Mouse (Mus musculus): ENCODE results near the gene Ptpro.
"Not testable (repeated sequence)": the region's sequence is repeated elsewhere in the genome, so short reads cannot be mapped to it uniquely, and the experiment has no call there.

Gene Ptpro

GRCm38 (mm10) chr6:137470901-137471598 lies 218.9 kb downstream of the Ptpro start:
- Histone ChIP-seq H3K27me3 (ENCODE audit: insufficient read depth, low read length) (no peaks in the 10 kb centered on the region), H3K4me3 (replicated peaks; ENCODE audit: low read length) (no peak overlapping the region), H3K9me3 (ENCODE audit: low read length) (peaks cover 3% of the 10 kb centered on the region; the same call in 1 of the 2 replicates), H3K36me3 (ENCODE audit: insufficient read depth, low read length) (no peaks in the 10 kb centered on the region), H3K4me1 (replicated peaks; ENCODE audit: low read depth, low read length) (peaks cover 3% of the 10 kb centered on the region; the same call in 1 of the 2 replicates)
- no peak for TF ChIP-seq CTCF (conservative IDR thresholded peaks at IDR 0.05; ENCODE audit: low read length)
- TF ChIP-seq POU5F1 (IDR thresholded peaks at IDR 0.05; ENCODE audit: borderline replicate concordance, low read length): no peak
- no peak for TF ChIP-seq NANOG (IDR thresholded peaks at IDR 0.05; ENCODE audit: borderline replicate concordance, low read length)

GRCm38 (mm10) chr6:137472129-137472528 lies 220.0 kb downstream of the Ptpro start:
- Histone ChIP-seq H3K4me1 (replicated peaks; ENCODE audit: low read depth, low read length) (peaks cover 3% of the 10 kb centered on the region; the same call in 1 of the 2 replicates), H3K36me3 (ENCODE audit: insufficient read depth, low read length) (peaks cover 6% of the 10 kb centered on the region), H3K27me3 (ENCODE audit: insufficient read depth, low read length) (no peaks in the 10 kb centered on the region), H3K9me3 (ENCODE audit: low read length) (peaks cover 11% of the 10 kb centered on the region), H3K4me3 (replicated peaks; ENCODE audit: low read length) (no peak overlapping the region)
- TF ChIP-seq POU5F1 (IDR thresholded peaks at IDR 0.05; ENCODE audit: borderline replicate concordance, low read length) (no peak), CTCF (conservative IDR thresholded peaks at IDR 0.05; ENCODE audit: low read length) (no peak), NANOG (IDR thresholded peaks at IDR 0.05; ENCODE audit: borderline replicate concordance, low read length) (no peak)

GRCm38 (mm10) chr6:137473433-137473832 lies 221.3 kb downstream of the Ptpro start:
- TF ChIP-seq CTCF (conservative IDR thresholded peaks at IDR 0.05; ENCODE audit: low read length): no peak
- TF ChIP-seq POU5F1 (IDR thresholded peaks at IDR 0.05; ENCODE audit: borderline replicate concordance, low read length): no peak
- TF ChIP-seq NANOG (IDR thresholded peaks at IDR 0.05; ENCODE audit: borderline replicate concordance, low read length): no peak
- Histone ChIP-seq H3K4me3 (replicated peaks; ENCODE audit: low read length) (no peak overlapping the region), H3K27me3 (ENCODE audit: insufficient read depth, low read length) (no peaks in the 10 kb centered on the region), H3K36me3 (ENCODE audit: insufficient read depth, low read length) (peaks cover 6% of the 10 kb centered on the region), H3K9me3 (ENCODE audit: low read length) (peaks cover 11% of the 10 kb centered on the region), H3K4me1 (replicated peaks; ENCODE audit: low read depth, low read length) (no peaks in the 10 kb centered on the region)

GRCm38 (mm10) chr6:137475695-137476094 lies 223.6 kb downstream of the Ptpro start:
- not testable (repeated sequence) for H3K36me3 ChIP-seq (ENCODE audit: insufficient read depth, low read length); H3K4me1 ChIP-seq (replicated peaks; ENCODE audit: low read depth, low read length); H3K27me3 ChIP-seq (ENCODE audit: insufficient read depth, low read length); H3K4me3 ChIP-seq (replicated peaks; ENCODE audit: low read length)
- peaks cover 11% of the 10 kb centered on the region for H3K9me3 ChIP-seq (ENCODE audit: low read length)

- H3K9me3 ChIP-seq (ENCODE audit: low read length): no peaks in the 10 kb centered on the region
- no peaks in the 10 kb centered on the region for H3K27me3 ChIP-seq (ENCODE audit: insufficient read depth, low read length)
- H3K4me1 ChIP-seq (replicated peaks; ENCODE audit: low read depth, low read length): peaks cover 15% of the 10 kb centered on the region
- TF ChIP-seq POU5F1 (IDR thresholded peaks at IDR 0.05; ENCODE audit: borderline replicate concordance, low read length) (no peak), CTCF (conservative IDR thresholded peaks at IDR 0.05; ENCODE audit: low read length) (no peak), NANOG (IDR thresholded peaks at IDR 0.05; ENCODE audit: borderline replicate concordance, low read length) (no peak)
- H3K36me3 ChIP-seq (ENCODE audit: insufficient read depth, low read length): peaks cover 6% of the 10 kb centered on the region; the same call in 1 of the 2 replicates
- H3K4me3 ChIP-seq (replicated peaks; ENCODE audit: low read length): no peak overlapping the region
Observed at GRCm38 (mm10) chr6:137482891-137483290, 230.8 kb downstream of the Ptpro start.

GRCm38 (mm10) chr6:137487443-137487842 lies 235.3 kb downstream of the Ptpro start:
- no peaks in the 10 kb centered on the region for H3K36me3 ChIP-seq (ENCODE audit: insufficient read depth, low read length)
- peaks cover 42% of the 10 kb centered on the region for H3K4me1 ChIP-seq (replicated peaks; ENCODE audit: low read depth, low read length)
- no peak for TF ChIP-seq NANOG (IDR thresholded peaks at IDR 0.05; ENCODE audit: borderline replicate concordance, low read length)
- TF ChIP-seq CTCF (conservative IDR thresholded peaks at IDR 0.05; ENCODE audit: low read length): no peak
- TF ChIP-seq POU5F1 (IDR thresholded peaks at IDR 0.05; ENCODE audit: borderline replicate concordance, low read length): no peak
- H3K4me3 ChIP-seq (replicated peaks; ENCODE audit: low read length): no peak overlapping the region
- H3K27me3 ChIP-seq (ENCODE audit: insufficient read depth, low read length): no peaks in the 10 kb centered on the region
- H3K9me3 ChIP-seq (ENCODE audit: low read length): no peaks in the 10 kb centered on the region

GRCm38 (mm10) chr6:137490115-137490514 lies 238.0 kb downstream of the Ptpro start:
- TF ChIP-seq NANOG (IDR thresholded peaks at IDR 0.05; ENCODE audit: borderline replicate concordance, low read length) (no peak), POU5F1 (IDR thresholded peaks at IDR 0.05; ENCODE audit: borderline replicate concordance, low read length) (no peak), CTCF (conservative IDR thresholded peaks at IDR 0.05; ENCODE audit: low read length) (no peak)
- H3K4me1 ChIP-seq (replicated peaks; ENCODE audit: low read depth, low read length): peaks cover 68% of the 10 kb centered on the region
- H3K36me3 ChIP-seq (ENCODE audit: insufficient read depth, low read length): no peaks in the 10 kb centered on the region
- no peaks in the 10 kb centered on the region for H3K27me3 ChIP-seq (ENCODE audit: insufficient read depth, low read length)
- H3K4me3 ChIP-seq (replicated peaks; ENCODE audit: low read length): no peak overlapping the region
- no peaks in the 10 kb centered on the region for H3K9me3 ChIP-seq (ENCODE audit: low read length)

GRCm38 (mm10) chr6:137491659-137492058 lies 239.5 kb downstream of the Ptpro start:
- Histone ChIP-seq H3K4me1 (replicated peaks; ENCODE audit: low read depth, low read length) (peaks cover 75% of the 10 kb centered on the region), H3K4me3 (replicated peaks; ENCODE audit: low read length) (no peak overlapping the region), H3K9me3 (ENCODE audit: low read length) (no peaks in the 10 kb centered on the region), H3K36me3 (ENCODE audit: insufficient read depth, low read length) (no peaks in the 10 kb centered on the region), H3K27me3 (ENCODE audit: insufficient read depth, low read length) (no peaks in the 10 kb centered on the region)
- TF ChIP-seq CTCF (conservative IDR thresholded peaks at IDR 0.05; ENCODE audit: low read length) (no peak), NANOG (IDR thresholded peaks at IDR 0.05; ENCODE audit: borderline replicate concordance, low read length) (no peak), POU5F1 (IDR thresholded peaks at IDR 0.05; ENCODE audit: borderline replicate concordance, low read length) (no peak)

GRCm38 (mm10) chr6:137492582-137492981 lies 240.5 kb downstream of the Ptpro start:
- H3K9me3 ChIP-seq (ENCODE audit: low read length): no peaks in the 10 kb centered on the region
- no peak overlapping the region for H3K4me3 ChIP-seq (replicated peaks; ENCODE audit: low read length)
- H3K36me3 ChIP-seq (ENCODE audit: insufficient read depth, low read length): no peaks in the 10 kb centered on the region
- no peak for TF ChIP-seq NANOG (IDR thresholded peaks at IDR 0.05; ENCODE audit: borderline replicate concordance, low read length)
- no peak for TF ChIP-seq POU5F1 (IDR thresholded peaks at IDR 0.05; ENCODE audit: borderline replicate concordance, low read length)
- no peak for TF ChIP-seq CTCF (conservative IDR thresholded peaks at IDR 0.05; ENCODE audit: low read length)
- H3K27me3 ChIP-seq (ENCODE audit: insufficient read depth, low read length): no peaks in the 10 kb centered on the region
- H3K4me1 ChIP-seq (replicated peaks; ENCODE audit: low read depth, low read length): peaks cover 74% of the 10 kb centered on the region

All from E14TG2a.4 (cell line).